Mouse (Mus musculus): ENCODE data around the gene Il1rap.

Il1rap gene

GRCm38 (mm10) chr16:26728139-26728538, 146.6 kb downstream of the Il1rap start:
- no peak for DNase-seq (ENCODE audit: low spot score in 2 of 2)

GRCm38 (mm10) chr16:26730941-26731340, 149.4 kb downstream of the Il1rap start:
- DNase-seq (ENCODE audit: low spot score in 2 of 2) = no peak

GRCm38 (mm10) chr16:26732566-26732965, 151.1 kb downstream of the Il1rap start:
- DNase-seq (ENCODE audit: low spot score in 2 of 2) = no peak

GRCm38 (mm10) chr16:26755381-26756155, 174.1 kb downstream of the Il1rap start:
- DNase-seq (ENCODE audit: low spot score in 2 of 2) = no peak

GRCm38 (mm10) chr16:26775976-26776375, 194.5 kb downstream of the Il1rap start:
- DNase-seq (ENCODE audit: low spot score in 2 of 2) = peak; percentile 47 to 77

- no peak for DNase-seq (ENCODE audit: low spot score in 2 of 2)
These were observed 195.6 kb downstream of the Il1rap start for GRCm38 (mm10) chr16:26777132-26777531.
